Mouse (Mus musculus) hindbrain, embryonic 16.5 days (tissue): ENCODE data around the gene Slc35e3. TPM values are rescaled to one million over a fixed set of nuclear protein-coding genes. Genes with fewer than 3 reads are reported as not detected.

ENCODE experiments used
- ATAC-seq: fragments of 200-750 bp; cut with Nextera tagmentation; 2 replicates; pipeline ENCODE4 v1.8.0; 2017; ENCODE audit warnings: moderate TSS enrichment, moderate library complexity
- H3K27ac ChIP-seq: fragments of 300-500 bp; sonication (generic); 2 replicates; pipeline ENCODE4 v1.5.1; 2014; ENCODE audit warnings: low read depth, mild to moderate bottlenecking, control low read depth, low read length, moderate library complexity
- H3K27me3 ChIP-seq: fragments of 300-500 bp; sonication (generic); replicated peaks from 2 replicates; pipeline ENCODE4 v1.6.1; 2014; ENCODE audit warnings: low read length; ENCODE audit not compliant: control insufficient read depth, insufficient read depth
- H3K36me3 ChIP-seq: fragments of 300-500 bp; sonication (generic); 2 replicates; pipeline ENCODE4 v1.6.1; 2014; ENCODE audit warnings: mild to moderate bottlenecking, low read length, moderate library complexity, mixed read lengths; ENCODE audit not compliant: control insufficient read depth, insufficient read depth
- H3K4me1 ChIP-seq: fragments of 300-500 bp; sonication (generic); 2 replicates; pipeline ENCODE4 v1.6.1; 2014; ENCODE audit warnings: low read depth, low read length; ENCODE audit not compliant: control insufficient read depth, insufficient read depth
- H3K4me2 ChIP-seq: fragments of 300-500 bp; sonication (generic); 2 replicates; pipeline ENCODE4 v1.6.1; 2014; ENCODE audit warnings: mild to moderate bottlenecking, low read length, control low read depth, moderate library complexity
- H3K4me3 ChIP-seq: fragments of 300-500 bp; sonication (generic); 2 replicates; pipeline ENCODE4 v1.5.1; 2014; ENCODE audit warnings: mild to moderate bottlenecking, low read length, control low read depth, moderate library complexity
- H3K9ac ChIP-seq: fragments of 300-500 bp; sonication (generic); 2 replicates; pipeline ENCODE4 v1.6.1; 2014; ENCODE audit warnings: low read depth, mild to moderate bottlenecking, control low read depth, low read length, moderate library complexity
- H3K9me3 ChIP-seq: fragments of 300-500 bp; sonication (generic); 2 replicates; pipeline ENCODE4 v1.6.1; 2014; ENCODE audit warnings: mild to moderate bottlenecking, low read length, moderate library complexity; ENCODE audit not compliant: control insufficient read depth
- WGBS: fragments of 180-500 bp; shearing (Covaris S2); extraction: QIAGEN DNeasy Blood & Tissue Kit; methylation state at CpG from one replicate; pipeline ENCODE4 v1.1.7; 2014; 5-methylcytosine and 5-hydroxymethylcytosine counted together
- polyA plus RNA-seq: library from polyadenylated mRNA; unstranded; fragments of >200 nt; fragmentation: Nextera tagmentation; extraction: Ambion mirVana; gene quantifications from 2 replicates; pipeline ENCODE4 v1.2.1, GENCODE M21; 2015

Gene Slc35e3
- polyA plus RNA-seq, 1 experiment from 2014 or later: 27.7 TPM

- WGBS: 96% methylated on average over 10 of the region's 10 CpGs
- Histone ChIP-seq H3K4me3 (no peak overlapping the region), H3K9me3 (no peaks in the 10 kb centered on the region), H3K27me3 (no peaks in the 10 kb centered on the region), H3K36me3 (peaks cover 29% of the 10 kb centered on the region), H3K4me1 (no peaks in the 10 kb centered on the region), H3K9ac (no peak overlapping the region), H3K27ac (no peak overlapping the region), H3K4me2 (no peak overlapping the region)
- no peak for ATAC-seq
These were observed 25.0 kb upstream of the Slc35e3 start for GRCm38 (mm10) chr10:117771131-117771510.

- Histone ChIP-seq H3K27ac (no peak overlapping the region), H3K4me2 (no peak overlapping the region), H3K27me3 (no peaks in the 10 kb centered on the region), H3K4me1 (no peaks in the 10 kb centered on the region), H3K4me3 (no peak overlapping the region), H3K36me3 (peaks cover 27% of the 10 kb centered on the region), H3K9ac (no peak overlapping the region), H3K9me3 (no peaks in the 10 kb centered on the region)
- 94% methylated on average over 18 of the region's 18 CpGs for WGBS
- no peak for ATAC-seq
These were observed 24.3 kb upstream of the Slc35e3 start for GRCm38 (mm10) chr10:117770286-117771130.

GRCm38 (mm10) chr10:117769541-117770285 is 23.5 kb upstream of the Slc35e3 start:
- no peak for ATAC-seq
- H3K36me3 ChIP-seq: peaks cover 30% of the 10 kb centered on the region
- no peaks in the 10 kb centered on the region for H3K27me3 ChIP-seq
- H3K4me2 ChIP-seq: no peak overlapping the region
- no peak overlapping the region for H3K27ac ChIP-seq
- no peak overlapping the region for H3K9ac ChIP-seq
- H3K4me3 ChIP-seq: no peak overlapping the region
- WGBS: 95% methylated on average over 9 of the region's 9 CpGs
- H3K4me1 ChIP-seq: no peaks in the 10 kb centered on the region
- no peaks in the 10 kb centered on the region for H3K9me3 ChIP-seq

- Histone ChIP-seq H3K36me3 (peaks cover 22% of the 10 kb centered on the region), H3K9ac (no peak overlapping the region), H3K9me3 (no peaks in the 10 kb centered on the region), H3K4me2 (no peak overlapping the region), H3K27ac (no peak overlapping the region), H3K4me1 (no peaks in the 10 kb centered on the region), H3K27me3 (no peaks in the 10 kb centered on the region), H3K4me3 (no peak overlapping the region)
- no peak for ATAC-seq
- 89% methylated on average over 7 of the region's 7 CpGs for WGBS
These were observed 21.9 kb upstream of the Slc35e3 start for GRCm38 (mm10) chr10:117768141-117768440.

- Histone ChIP-seq H3K4me2 (no peak overlapping the region), H3K4me1 (no peaks in the 10 kb centered on the region), H3K36me3 (peaks cover 22% of the 10 kb centered on the region), H3K27ac (no peak overlapping the region), H3K9me3 (no peaks in the 10 kb centered on the region), H3K27me3 (no peaks in the 10 kb centered on the region), H3K4me3 (no peak overlapping the region), H3K9ac (no peak overlapping the region)
- ATAC-seq: no peak
- WGBS: 90% methylated on average over 10 of the region's 10 CpGs
These were observed 21.3 kb upstream of the Slc35e3 start for GRCm38 (mm10) chr10:117767286-117768140.

GRCm38 (mm10) chr10:117766896-117767160 is 20.7 kb upstream of the Slc35e3 start:
- H3K4me2 ChIP-seq: no peak overlapping the region
- H3K36me3 ChIP-seq: peaks cover 19% of the 10 kb centered on the region
- 96% methylated on average over 5 of the region's 5 CpGs for WGBS
- no peak overlapping the region for H3K9ac ChIP-seq
- H3K4me1 ChIP-seq: no peaks in the 10 kb centered on the region
- ATAC-seq: no peak
- H3K4me3 ChIP-seq: no peak overlapping the region
- no peak overlapping the region for H3K27ac ChIP-seq
- H3K27me3 ChIP-seq: no peaks in the 10 kb centered on the region
- no peaks in the 10 kb centered on the region for H3K9me3 ChIP-seq

GRCm38 (mm10) chr10:117766111-117766895 is 20.1 kb upstream of the Slc35e3 start:
- H3K36me3 ChIP-seq: peaks cover 21% of the 10 kb centered on the region
- WGBS: 92% methylated on average over 16 of the region's 16 CpGs
- H3K27me3 ChIP-seq: no peaks in the 10 kb centered on the region
- no peak overlapping the region for H3K4me3 ChIP-seq
- no peak overlapping the region for H3K9ac ChIP-seq
- ATAC-seq: no peak
- H3K9me3 ChIP-seq: no peaks in the 10 kb centered on the region
- H3K4me2 ChIP-seq: no peak overlapping the region
- H3K27ac ChIP-seq: no peak overlapping the region
- H3K4me1 ChIP-seq: no peaks in the 10 kb centered on the region

GRCm38 (mm10) chr10:117765116-117765894 is 19.1 kb upstream of the Slc35e3 start:
- no peak for ATAC-seq
- Histone ChIP-seq H3K27ac (no peak overlapping the region), H3K9me3 (no peaks in the 10 kb centered on the region), H3K4me2 (no peak overlapping the region), H3K36me3 (peaks cover 23% of the 10 kb centered on the region), H3K27me3 (no peaks in the 10 kb centered on the region), H3K4me3 (no peak overlapping the region), H3K4me1 (no peaks in the 10 kb centered on the region), H3K9ac (no peak overlapping the region)
- 91% methylated on average over 11 of the region's 11 CpGs for WGBS
